Mouse (Mus musculus): ENCODE results near the gene Galns. TPM values are rescaled to one million over a fixed set of nuclear protein-coding genes. Genes with fewer than 3 reads are reported as not detected.

Gene Galns
- polyA plus RNA-seq (2021; fragmentation: Nextera tagmentation) = 2.2 and 3.4 TPM in 2 replicates
- long read RNA-seq, experiment 1, transcript Galns-201 (14 exons, 2,557 nt) = major isoform, 11 of 14 reads
- long read RNA-seq, experiment 1, partial matches to known transcripts = 1 of 14 reads
- long read RNA-seq, experiment 1, other reads (novel, unspliced or antisense) = 2 of 14 reads
- long read RNA-seq, experiment 2, partial matches to known transcripts = 1 of 1 reads
- long read RNA-seq, experiment 2, other reads (novel, unspliced or antisense) = 0 of 1 reads

DNA sequence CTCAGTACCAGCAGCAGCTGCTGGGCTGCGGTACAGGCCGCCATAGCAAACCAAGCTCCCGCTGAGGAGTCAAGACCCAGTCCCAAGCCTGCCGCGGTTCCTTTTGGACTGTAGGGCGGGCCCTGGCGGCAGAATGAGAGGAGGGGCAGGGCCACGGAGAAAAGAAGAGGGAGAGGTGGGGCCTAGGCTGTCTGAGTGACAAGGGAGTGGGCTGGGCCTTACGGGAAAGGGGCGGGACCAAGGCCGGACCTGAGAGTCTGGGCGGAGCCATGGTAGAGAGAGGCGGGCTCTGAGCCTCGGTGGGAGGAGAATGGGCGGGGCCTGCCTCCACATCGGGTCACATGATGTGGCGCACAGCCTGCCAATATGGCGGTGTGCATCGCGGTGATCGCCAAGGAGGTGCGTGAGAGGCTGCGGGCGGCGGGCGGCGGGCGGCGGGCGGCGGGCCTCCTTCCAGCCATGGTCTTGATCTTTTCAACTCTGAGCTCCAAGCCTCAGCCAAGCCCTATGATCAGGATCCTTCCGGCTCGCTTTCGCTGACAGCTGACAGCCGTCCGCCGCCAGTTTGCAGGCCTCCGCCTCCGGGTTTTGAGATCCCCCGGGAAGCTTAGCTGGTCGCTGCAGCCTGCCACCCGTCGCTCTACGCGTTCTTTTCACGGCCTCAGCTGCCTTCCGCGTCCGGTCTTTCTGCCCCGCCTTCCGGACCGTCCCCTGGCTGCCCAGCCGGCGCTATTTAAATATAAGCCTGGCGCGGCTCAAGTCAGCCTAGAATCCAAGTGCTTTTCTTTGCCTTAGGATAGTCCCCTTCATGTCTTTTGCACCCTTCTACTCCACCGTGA, at the start of gene Galns, which contains the start of gene Trappc2l:
Gene Galns (minus strand): TSS at position 169 of the 839 bp plus-strand sequence.
Gene Trappc2l (plus strand): TSS at position 346 of the 839 bp plus-strand sequence.

DNA sequence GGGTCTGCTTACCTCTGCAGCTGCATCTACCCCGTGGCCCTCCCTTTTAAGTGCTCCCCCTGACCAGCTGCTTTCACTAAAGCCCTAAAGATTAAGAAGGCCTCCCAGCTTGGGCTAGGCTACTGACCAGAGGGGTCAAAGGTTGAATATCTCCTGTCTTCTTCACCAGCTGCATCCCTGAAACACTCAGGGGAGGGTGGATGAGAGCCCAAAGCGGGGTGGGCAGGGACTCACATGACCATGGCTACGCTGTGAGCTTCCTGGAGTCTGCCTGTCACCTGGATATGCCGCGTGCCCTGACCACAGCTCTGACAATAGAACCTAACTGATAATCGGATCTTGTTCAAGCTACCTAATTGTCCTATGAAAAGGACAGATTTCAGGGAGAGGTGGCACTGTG, 11.5 kb upstream of the Galns start, which contains the start of gene Pabpn1l:
Gene Pabpn1l (minus strand): TSS at position 13 of the 400 bp plus-strand sequence.

DNA sequence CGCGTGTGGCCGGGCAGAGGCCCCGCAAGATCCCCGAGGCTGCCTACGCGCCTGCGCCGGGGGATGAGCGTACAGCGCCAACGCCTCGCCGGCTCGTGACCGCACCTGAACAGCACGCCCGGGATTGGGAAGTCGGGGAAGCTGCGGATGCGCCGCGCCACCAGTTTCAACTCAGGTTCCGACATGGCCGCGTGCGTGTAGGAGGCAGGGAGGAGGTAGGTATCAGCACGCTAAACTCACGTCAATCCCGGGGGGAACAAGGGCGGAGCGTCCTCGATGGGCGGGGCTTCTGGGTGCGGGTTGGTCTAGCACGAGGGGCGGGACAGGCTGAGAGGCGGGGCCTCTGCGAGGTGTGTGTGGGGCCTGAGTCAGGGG, 34.6 kb downstream of the Galns start, which contains the start of gene Aprt:
Gene Aprt (minus strand): TSS at position 262 of the 375 bp plus-strand sequence.

DNA sequence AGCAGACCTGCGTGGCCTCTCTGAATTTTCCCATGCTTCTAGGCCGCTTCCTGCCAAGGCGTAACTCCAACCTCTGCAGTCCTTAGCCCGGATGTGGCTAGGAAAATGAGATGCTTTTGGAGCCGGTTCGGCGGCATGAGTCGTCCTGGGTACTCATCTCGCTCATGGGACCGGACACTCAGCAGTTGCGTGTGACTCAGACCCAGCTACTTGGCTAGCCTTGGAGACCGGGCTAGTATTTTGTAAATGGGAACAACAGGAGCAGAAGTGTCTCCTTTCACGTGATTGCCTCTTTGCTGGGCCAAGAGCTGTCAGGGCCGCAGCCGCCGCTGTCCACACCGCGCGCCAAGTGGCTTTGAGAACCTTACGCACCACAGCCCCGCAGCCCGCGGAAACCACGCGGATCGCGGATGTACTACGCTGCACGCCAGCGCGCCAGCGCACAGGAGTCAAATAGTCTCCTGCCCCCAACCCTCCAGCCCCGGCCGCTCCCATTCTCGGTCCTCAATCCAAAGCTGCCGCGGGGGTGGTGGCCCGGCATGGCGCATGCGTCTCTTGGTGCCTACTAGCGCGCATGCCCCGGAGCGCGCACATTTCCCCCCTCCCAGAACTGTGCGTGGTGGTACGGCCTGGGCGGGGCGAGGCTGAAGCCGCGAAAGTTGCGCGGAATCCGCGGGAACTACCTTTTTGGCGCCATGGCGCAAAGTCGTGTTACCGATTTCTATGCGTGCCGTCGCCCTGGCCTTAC, 43.7 kb downstream of the Galns start, which contains the start of gene Cdt1:
Gene Cdt1 (plus strand): TSS at position 655 of the 748 bp plus-strand sequence.

DNA sequence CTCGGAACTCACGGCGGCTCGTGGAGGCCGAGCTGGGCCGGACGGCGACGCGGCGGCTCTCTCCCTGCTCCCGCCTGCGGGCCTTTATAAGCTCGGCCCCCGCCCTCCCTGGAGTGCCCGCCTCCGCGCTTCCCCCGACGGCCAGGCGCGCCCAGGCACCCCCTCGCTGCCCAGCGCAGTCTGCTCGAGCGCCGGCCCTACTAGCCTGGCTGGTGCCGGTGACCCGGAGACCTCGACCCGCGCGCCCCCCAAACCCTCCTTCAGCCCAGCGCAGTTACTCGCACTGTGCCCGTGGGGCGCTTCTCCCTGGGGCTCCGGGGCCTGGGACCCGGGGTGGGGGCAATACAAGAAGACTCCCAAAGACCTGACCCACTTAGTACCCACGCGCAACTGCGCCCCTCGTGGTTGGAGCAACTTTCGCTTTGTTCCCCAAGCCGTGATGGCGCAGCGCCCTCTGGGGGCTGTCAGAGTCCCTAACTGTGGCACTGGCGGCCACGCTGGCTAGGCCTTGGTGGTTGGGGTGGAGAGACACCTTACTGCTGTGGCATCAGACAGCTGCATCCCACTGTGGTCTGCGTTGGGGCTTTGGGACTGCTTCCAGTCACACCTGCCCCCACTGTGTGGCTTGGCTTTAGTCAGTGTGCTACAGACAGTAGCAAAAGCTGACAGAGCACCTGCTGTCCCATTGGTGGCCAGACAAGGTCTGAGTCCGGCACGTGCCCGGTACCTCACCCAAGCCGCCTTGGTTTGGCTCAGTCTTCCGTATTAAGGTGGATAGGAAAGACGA, 59.8 kb downstream of the Galns start, which contains the start of gene Piezo1:
Gene Piezo1 (minus strand): TSS at position 65 of the 787 bp plus-strand sequence.

Other genes starting within 250 kb of the Galns start
- 4.4 and 8.4 TPM in 2 replicates for gene Zc3h18, start 234.9 kb downstream of the Galns start, polyA plus RNA-seq (2021; fragmentation: Nextera tagmentation)
- gene Il17c, start 189.4 kb downstream of the Galns start, polyA plus RNA-seq (2021; fragmentation: Nextera tagmentation) = not detected in 2 replicates
- 29.4 and 37.8 TPM in 2 replicates for gene Cyba, start 178.5 kb downstream of the Galns start, polyA plus RNA-seq (2021; fragmentation: Nextera tagmentation)
- gene Mvd, start 168.0 kb downstream of the Galns start, polyA plus RNA-seq (2021; fragmentation: Nextera tagmentation) = 32.9 and 35.2 TPM in 2 replicates
- 0.48 and 1.1 TPM in 2 replicates for gene Snai3, start 150.7 kb downstream of the Galns start, polyA plus RNA-seq (2021; fragmentation: Nextera tagmentation)
- gene Rnf166, start 135.4 kb downstream of the Galns start, polyA plus RNA-seq (2021; fragmentation: Nextera tagmentation) = 18.0 and 47.5 TPM in 2 replicates
- 28.1 and 37.4 TPM in 2 replicates for gene Ctu2, start 135.3 kb downstream of the Galns start, polyA plus RNA-seq (2021; fragmentation: Nextera tagmentation)
- 0.55 and 0.73 TPM in 2 replicates for gene Piezo1, start 60.1 kb downstream of the Galns start, polyA plus RNA-seq (2021; fragmentation: Nextera tagmentation)
- gene Cdt1, start 43.4 kb downstream of the Galns start, polyA plus RNA-seq (2021; fragmentation: Nextera tagmentation) = 1.4 TPM in 2 replicates
- 134 and 136 TPM in 2 replicates for gene Aprt, start 34.6 kb downstream of the Galns start, polyA plus RNA-seq (2021; fragmentation: Nextera tagmentation)
- gene Trappc2l, start 177 bp upstream of the Galns start, polyA plus RNA-seq (2021; fragmentation: Nextera tagmentation) = 164 and 234 TPM in 2 replicates
- not detected in 2 replicates for gene Pabpn1l, start 11.3 kb upstream of the Galns start, polyA plus RNA-seq (2021; fragmentation: Nextera tagmentation)
- gene Cbfa2t3, start 87.6 kb upstream of the Galns start, polyA plus RNA-seq (2021; fragmentation: Nextera tagmentation) = 3.6 and 4.5 TPM in 2 replicates
- gene Acsf3, start 164.0 kb upstream of the Galns start, polyA plus RNA-seq (2021; fragmentation: Nextera tagmentation) = 4.4 and 5.6 TPM in 2 replicates
- gene Cdh15, start 236.5 kb upstream of the Galns start, polyA plus RNA-seq (2021; fragmentation: Nextera tagmentation) = 1.1 and 2.8 TPM in 2 replicates

Data from left cerebral cortex, adult 6 months (tissue).